Mouse (Mus musculus): ENCODE results near the gene Krt12.

Gene Krt12

DNA sequence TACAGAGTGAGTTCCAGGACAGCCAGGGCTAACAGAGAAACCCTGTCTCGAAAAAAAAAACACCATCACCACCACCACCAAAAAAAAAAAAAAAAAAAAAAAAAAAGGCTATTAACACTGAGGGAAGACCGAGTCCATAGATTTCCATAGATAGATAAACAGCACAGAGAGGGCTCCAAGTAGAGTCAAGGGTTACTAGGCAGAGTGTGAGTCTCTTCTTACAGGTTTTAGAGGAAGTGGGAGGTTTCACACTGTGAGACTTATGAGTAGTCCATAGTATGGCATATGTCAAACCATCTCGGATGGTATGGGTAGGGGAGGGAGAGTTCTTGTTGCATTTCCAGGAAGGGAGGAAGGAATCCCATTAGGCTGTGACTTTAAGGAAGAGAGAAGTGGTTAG lies 24.0 kb downstream of the Krt12 start:
- no peak for DNase-seq (ENCODE audit: low read depth)

DNA sequence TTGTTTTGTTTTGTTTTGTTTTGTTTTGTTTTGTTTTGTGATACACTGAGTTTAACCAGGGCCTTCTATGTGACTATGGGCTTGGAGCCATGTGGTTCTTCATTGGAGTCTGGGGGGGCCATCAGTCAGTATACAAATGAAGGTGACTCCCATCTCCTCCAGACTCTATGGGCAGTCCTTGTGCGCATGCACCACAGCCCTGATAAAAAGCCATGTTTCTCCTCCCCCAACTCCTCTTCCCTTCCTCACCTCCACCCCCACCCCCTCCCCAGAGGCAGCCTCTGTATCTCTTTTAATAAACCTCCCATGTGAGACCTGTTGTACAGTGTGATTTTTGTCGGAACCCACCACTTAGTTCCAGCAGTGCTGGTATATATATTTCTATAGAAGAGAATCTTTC lies 25.4 kb downstream of the Krt12 start:
- DNase-seq (ENCODE audit: low read depth): no peak

DNA sequence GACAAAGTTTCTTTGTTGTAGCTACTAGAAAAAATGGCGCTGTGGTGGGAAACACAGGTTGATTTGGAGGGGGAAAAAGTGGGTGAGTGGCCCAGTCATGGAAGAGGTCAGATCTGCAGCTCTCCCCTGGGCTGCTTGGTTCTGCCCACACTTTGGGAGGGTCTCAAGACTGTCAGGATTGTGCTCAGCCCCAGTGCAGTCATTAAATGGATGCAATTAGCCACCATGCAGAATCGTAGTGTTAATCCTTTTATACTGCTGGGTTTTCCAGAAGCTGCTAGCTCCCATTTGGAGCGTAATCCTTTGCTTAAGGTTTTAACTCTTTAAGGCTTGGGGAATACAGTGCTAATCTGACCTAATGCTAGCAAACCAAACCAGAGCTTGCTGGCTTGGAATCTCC lies 26.0 kb downstream of the Krt12 start:
- DNase-seq (ENCODE audit: low read depth): no peak

GRCm38 (mm10) chr11:99392492-99392891 lies 29.6 kb downstream of the Krt12 start:
- no peak for DNase-seq (ENCODE audit: low read depth)

DNA sequence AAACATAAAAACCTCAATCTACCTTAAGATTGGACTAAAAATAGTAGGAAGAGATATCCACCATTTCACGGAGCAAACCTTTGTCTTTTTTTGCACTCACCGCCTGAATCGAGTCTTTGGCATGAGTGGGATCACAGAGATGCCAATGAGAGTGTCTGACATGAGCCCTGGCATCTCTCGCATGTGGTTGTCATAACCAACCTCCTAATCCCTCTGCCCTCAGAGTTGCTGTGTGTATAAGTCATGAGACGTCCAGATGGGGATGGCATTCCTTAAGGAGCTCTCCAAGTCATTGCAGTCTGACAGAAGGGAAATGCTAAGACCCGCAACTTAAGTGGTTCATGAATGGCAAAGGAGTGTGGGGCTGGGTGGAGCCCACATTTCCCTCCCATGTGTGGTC lies 30.7 kb downstream of the Krt12 start:
- DNase-seq (ENCODE audit: low read depth): no peak

GRCm38 (mm10) chr11:99390866-99391265 lies 31.2 kb downstream of the Krt12 start:
- no peak for DNase-seq (ENCODE audit: low read depth)

GRCm38 (mm10) chr11:99389264-99389663 lies 32.8 kb downstream of the Krt12 start, which contains the start of gene Krt10:
Krt10 (minus strand) TSS chr11:99389364.
- DNase-seq (ENCODE audit: low read depth): no peak

- no peak for DNase-seq (ENCODE audit: low read depth)
Measured at GRCm38 (mm10) chr11:99388661-99389060, 33.4 kb downstream of the Krt12 start.

DNA sequence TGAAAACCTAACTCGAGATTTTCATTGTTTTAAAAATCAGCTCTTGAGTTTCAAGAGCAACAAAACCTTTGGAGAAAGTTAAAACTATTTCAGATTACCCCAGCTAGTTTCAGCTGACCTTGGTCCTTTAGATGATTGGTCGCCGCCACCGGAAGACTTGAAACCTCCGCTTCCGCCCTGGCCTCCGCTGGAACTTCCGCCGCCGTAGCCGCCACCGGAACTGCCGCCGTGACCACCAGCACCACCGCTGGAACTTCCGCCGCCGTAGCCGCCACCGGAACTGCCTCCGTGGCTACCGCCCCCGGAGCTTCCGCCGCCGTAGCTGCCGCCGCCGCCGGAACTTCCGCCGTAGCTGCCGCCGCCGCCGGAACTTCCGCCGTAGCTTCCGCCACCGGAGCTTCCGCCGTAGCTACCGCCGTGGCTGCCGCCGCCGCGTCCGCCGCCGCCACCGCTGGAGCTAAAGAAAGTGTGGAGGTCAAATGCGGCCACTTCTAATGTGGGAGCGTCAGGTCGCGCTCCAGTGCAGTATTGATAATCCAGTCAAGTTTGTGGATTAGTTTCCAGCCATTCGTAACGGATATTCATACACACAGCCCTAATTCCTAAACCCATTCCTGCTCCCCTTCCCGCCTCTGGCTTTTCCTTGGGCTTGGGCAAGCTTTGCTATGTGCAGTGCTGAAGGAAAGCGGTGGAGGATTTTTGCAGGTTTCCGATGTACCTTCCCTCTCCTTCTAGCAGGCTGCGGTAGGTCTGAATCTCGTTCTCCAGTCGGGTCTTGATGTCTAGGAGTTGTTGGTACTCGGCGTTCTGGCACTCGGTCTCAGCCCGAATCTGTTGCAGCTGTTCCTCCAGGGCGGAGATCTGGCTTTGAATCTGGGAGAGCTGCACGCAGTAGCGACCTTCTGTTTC lies 36.0 kb downstream of the Krt12 start:
- DNase-seq (ENCODE audit: low read depth): peak; percentile 48

GRCm38 (mm10) chr11:99379568-99379967 lies 42.5 kb downstream of the Krt12 start:
- DNase-seq (ENCODE audit: low read depth): peak; percentile 61

GRCm38 (mm10) chr11:99374803-99375202 lies 47.3 kb downstream of the Krt12 start, which contains the start of gene Krt28:
Krt28 (minus strand) TSS chr11:99374903.
- no peak for DNase-seq (ENCODE audit: low read depth)

DNA sequence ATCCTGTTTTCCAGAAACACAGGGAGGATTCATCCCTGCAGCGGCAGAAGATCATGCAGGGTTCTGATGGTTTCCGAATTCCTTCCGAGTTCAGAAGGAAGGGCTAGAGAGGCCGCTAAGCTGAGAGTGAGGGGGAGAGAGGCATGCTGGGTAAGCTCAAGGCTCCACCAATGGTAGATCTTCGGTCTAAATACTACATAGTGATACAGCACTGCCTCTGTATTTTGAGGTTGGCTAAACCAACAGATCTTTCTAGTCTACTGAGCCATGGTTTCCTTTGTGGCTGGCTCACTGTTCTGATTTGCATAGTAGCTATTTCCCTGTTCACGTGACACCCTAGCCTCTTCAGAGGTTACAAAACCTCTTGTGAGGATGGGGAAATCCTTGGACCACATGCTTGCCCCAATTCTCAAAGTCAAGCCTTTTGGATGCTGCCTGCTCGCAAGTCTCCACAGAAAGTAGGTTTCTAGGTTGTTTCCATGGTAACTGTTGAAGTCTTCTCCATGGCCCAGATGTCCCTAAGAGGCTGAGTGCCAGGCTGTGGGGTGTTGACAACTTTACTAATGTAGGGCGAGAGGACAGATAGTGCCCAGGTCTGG lies 52.1 kb downstream of the Krt12 start:
- DNase-seq (ENCODE audit: low read depth): no peak

- DNase-seq (ENCODE audit: low read depth): no peak
Measured at GRCm38 (mm10) chr11:99369229-99369628, 52.8 kb downstream of the Krt12 start.

GRCm38 (mm10) chr11:99366791-99367190 lies 55.3 kb downstream of the Krt12 start:
- DNase-seq (ENCODE audit: low read depth): no peak
